Mouse (Mus musculus): ENCODE data around the gene Nphs1. TPM values are rescaled to one million over a fixed set of nuclear protein-coding genes. Genes with fewer than 3 reads are reported as not detected.
A peak's percentile ranks its signal among the peaks of the same experiment; 100 is the strongest.
"Not testable (repeated sequence)": the region's sequence is repeated elsewhere in the genome, so short reads cannot be mapped to it uniquely, and the experiment has no call there.

Gene Nphs1
- polyA plus RNA-seq, 1 experiment from 2014 or later, result 0.37 TPM

DNA sequence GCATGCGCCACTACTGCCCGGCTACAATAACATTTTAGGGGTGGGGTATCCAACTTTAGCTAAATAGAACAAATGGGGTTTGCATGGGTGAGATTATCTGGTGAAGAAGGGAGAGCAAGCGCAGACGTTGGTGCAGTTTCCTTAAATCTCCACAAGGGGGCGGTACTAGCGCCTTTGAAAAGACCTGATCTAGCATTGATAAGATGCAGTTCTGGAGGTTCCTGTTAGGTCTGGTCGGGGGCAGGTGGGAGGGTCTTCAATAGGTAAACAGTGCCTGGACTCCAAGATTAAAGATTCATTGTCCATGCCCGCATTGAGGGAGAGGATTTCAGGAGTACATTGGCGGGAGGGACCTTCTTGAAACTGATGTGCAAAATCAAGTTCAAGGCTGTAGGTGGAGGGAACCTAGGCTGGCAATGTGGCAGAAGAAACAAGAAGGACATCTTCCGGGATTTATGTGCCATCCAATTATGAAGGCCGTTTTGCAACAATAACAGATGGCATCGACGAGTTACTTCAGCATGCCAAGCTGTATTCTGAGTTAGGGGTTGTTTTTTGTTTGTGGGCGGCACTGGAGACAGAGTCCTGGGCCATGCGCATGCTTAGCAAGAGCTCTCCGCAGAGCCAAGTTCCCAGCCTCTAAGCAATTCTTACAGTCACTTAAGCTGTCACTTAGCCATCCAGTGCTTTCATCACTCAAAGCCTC, 32.3 kb downstream of the Nphs1 start:
- Histone ChIP-seq H3K4me2 (no peak overlapping the region), H3K9me3 (replicated peaks; ENCODE audit: control insufficient read depth, low read length) (no peaks in the 10 kb centered on the region), H3K4me1 (ENCODE audit: control insufficient read depth, insufficient read depth, low read length) (no peaks in the 10 kb centered on the region), H3K4me3 (ENCODE audit: low read depth, low read length) (no peak overlapping the region), H3K9ac (ENCODE audit: low read depth, low read length) (no peak overlapping the region), H3K27me3 (ENCODE audit: control insufficient read depth, insufficient read depth, low read length) (peaks cover 10% of the 10 kb centered on the region), H3K27ac (ENCODE audit: low read depth, low read length) (no peak overlapping the region), H3K36me3 (ENCODE audit: control insufficient read depth, insufficient read depth, low read length) (no peaks in the 10 kb centered on the region)
- 23% methylated on average over 16 of the region's 16 CpGs for WGBS (ENCODE audit: insufficient replicate concordance)
- ATAC-seq (replicated peaks; ENCODE audit: insufficient number of reproducible peaks, low FRiP score, low TSS enrichment), result no peak

DNA sequence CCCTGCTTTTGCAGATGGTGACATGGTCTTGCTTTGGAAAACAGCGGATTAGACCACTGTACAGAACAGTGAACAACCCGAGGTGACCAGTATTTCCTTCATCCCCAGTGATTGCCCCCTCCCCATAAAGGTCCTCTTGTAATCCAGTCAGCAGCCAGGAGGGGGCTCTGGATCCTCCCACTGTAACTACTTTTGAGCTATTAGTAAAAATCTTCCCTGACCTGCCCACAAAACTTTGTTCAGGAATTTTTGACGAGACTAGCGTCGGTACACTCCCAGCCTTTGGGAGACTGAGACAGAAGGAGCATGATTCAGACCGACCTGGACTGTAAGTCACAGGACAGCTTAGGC, 32.8 kb downstream of the Nphs1 start:
- ATAC-seq (replicated peaks; ENCODE audit: insufficient number of reproducible peaks, low FRiP score, low TSS enrichment), result no peak

DNA sequence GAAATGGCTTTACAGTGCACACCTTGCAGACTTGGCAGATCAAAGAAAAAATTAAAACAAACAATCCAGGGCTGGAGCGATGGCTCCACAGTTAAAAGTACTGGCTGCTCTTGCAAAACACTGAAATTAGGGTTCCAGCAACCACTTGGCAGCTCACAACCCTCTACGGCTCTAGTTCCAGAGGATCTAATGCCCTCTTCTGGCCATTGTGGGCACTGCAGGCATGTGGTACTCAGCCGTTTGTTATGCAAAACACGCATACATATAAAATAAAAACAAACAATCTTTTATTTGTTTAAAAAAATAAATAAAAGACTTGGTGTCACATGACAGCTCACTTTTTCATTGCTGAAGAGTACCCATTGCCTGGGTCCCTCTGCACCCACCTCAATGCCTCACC, 34.6 kb downstream of the Nphs1 start:
- Histone ChIP-seq H3K27ac (ENCODE audit: low read depth, low read length) (no peak overlapping the region), H3K36me3 (ENCODE audit: control insufficient read depth, insufficient read depth, low read length) (no peaks in the 10 kb centered on the region), H3K27me3 (ENCODE audit: control insufficient read depth, insufficient read depth, low read length) (peaks cover 10% of the 10 kb centered on the region), H3K9ac (ENCODE audit: low read depth, low read length) (no peak overlapping the region), H3K4me1 (ENCODE audit: control insufficient read depth, insufficient read depth, low read length) (no peaks in the 10 kb centered on the region), H3K9me3 (replicated peaks; ENCODE audit: control insufficient read depth, low read length) (no peaks in the 10 kb centered on the region), H3K4me3 (ENCODE audit: low read depth, low read length) (no peak overlapping the region), H3K4me2 (no peak overlapping the region)
- ATAC-seq (replicated peaks; ENCODE audit: insufficient number of reproducible peaks, low FRiP score, low TSS enrichment), result no peak
- WGBS (ENCODE audit: insufficient replicate concordance), result 24% methylated on average over 4 of the region's 4 CpGs

More for the DNA sequence above, 32.8 kb downstream of the Nphs1 start:
- Histone ChIP-seq H3K4me3 (ENCODE audit: low read depth, low read length) (no peak overlapping the region), H3K36me3 (ENCODE audit: control insufficient read depth, insufficient read depth, low read length) (no peaks in the 10 kb centered on the region), H3K27me3 (ENCODE audit: control insufficient read depth, insufficient read depth, low read length) (peaks cover 10% of the 10 kb centered on the region), H3K9me3 (replicated peaks; ENCODE audit: control insufficient read depth, low read length) (no peaks in the 10 kb centered on the region), H3K9ac (ENCODE audit: low read depth, low read length) (no peak overlapping the region), H3K27ac (ENCODE audit: low read depth, low read length) (no peak overlapping the region), H3K4me1 (ENCODE audit: control insufficient read depth, insufficient read depth, low read length) (no peaks in the 10 kb centered on the region), H3K4me2 (no peak overlapping the region)
- WGBS (ENCODE audit: insufficient replicate concordance), result 15% methylated on average over 6 of the region's 6 CpGs

DNA sequence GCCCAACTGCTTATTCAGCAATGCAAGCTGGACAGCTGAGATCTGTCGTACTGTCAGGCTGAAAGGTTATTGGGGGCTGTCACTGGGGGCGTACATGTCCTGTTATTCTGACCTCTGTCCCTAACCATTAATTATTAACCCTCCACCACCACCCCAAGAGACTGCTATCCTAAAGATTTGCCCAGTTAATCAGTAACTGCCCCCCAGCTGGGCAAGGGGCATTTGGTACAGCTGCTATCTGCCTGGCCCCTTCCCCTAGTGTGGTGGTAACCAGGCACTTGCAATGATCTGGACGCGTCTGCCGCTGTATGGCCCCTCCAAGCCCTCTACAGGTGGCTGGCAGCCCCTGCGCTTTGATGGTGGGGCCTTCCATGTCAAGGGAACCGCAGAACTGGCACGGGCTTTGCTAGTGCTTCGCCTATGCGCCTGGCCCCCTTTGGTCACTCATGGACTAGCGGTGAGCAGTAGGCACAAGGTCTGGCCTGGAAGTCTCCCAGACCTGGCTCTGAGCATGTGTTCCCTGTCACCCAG, 35.4 kb downstream of the Nphs1 start, which contains the start of gene Prodh2:
Gene Prodh2, plus strand, starts transcription at position 222 of the 531 bp plus-strand sequence.
- Histone ChIP-seq H3K9me3 (replicated peaks; ENCODE audit: control insufficient read depth, low read length) (no peaks in the 10 kb centered on the region), H3K4me3 (ENCODE audit: low read depth, low read length) (no peak within 1 kb of the TSS), H3K27ac (ENCODE audit: low read depth, low read length) (no peak within 1 kb of the TSS), H3K4me1 (ENCODE audit: control insufficient read depth, insufficient read depth, low read length) (no peaks in the 10 kb centered on the region), H3K36me3 (ENCODE audit: control insufficient read depth, insufficient read depth, low read length) (no peaks in the 10 kb centered on the region), H3K27me3 (ENCODE audit: control insufficient read depth, insufficient read depth, low read length) (peaks cover 10% of the 10 kb centered on the region), H3K9ac (ENCODE audit: low read depth, low read length) (no peak within 1 kb of the TSS), H3K4me2 (no peak within 1 kb of the TSS)
- no peak for ATAC-seq (replicated peaks; ENCODE audit: insufficient number of reproducible peaks, low FRiP score, low TSS enrichment)
- 52% methylated on average over 11 of the region's 11 CpGs for WGBS (ENCODE audit: insufficient replicate concordance)

DNA sequence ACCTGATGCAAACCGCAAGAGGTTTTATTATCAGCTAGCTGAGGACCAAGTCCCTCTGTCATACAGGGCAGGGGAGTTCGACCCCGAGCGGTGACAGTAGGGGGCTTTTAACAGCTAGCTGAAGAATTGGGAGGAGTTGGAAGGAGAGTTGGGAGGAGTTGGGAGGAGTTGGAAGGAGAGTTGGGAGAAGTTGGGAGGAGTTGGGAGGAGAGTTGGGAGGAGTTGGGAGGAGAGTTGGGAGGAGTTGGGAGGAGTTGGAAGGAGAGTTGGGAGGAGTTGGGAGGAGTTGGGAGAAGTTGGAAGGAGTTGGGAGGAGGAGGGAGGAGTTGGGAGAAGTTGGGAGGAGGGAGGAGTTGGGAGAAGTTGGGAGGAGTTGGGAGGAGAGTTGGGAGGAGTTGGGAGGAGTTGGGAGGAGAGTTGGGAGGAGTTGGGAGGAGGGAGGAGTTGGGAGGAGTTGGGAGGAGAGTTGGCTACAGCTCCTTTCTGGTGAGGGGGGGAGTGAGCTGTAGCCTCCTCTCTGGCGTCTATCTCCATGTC, 37.5 kb downstream of the Nphs1 start:
- not testable (repeated sequence) for ATAC-seq (replicated peaks; ENCODE audit: insufficient number of reproducible peaks, low FRiP score, low TSS enrichment); H3K27ac ChIP-seq (ENCODE audit: low read depth, low read length); H3K9me3 ChIP-seq (replicated peaks; ENCODE audit: control insufficient read depth, low read length); H3K4me3 ChIP-seq (ENCODE audit: low read depth, low read length); H3K9ac ChIP-seq (ENCODE audit: low read depth, low read length); H3K4me1 ChIP-seq (ENCODE audit: control insufficient read depth, insufficient read depth, low read length); H3K4me2 ChIP-seq; H3K27me3 ChIP-seq (ENCODE audit: control insufficient read depth, insufficient read depth, low read length); H3K36me3 ChIP-seq (ENCODE audit: control insufficient read depth, insufficient read depth, low read length)
- 49% methylated on average over 5 of the region's 5 CpGs for WGBS (ENCODE audit: insufficient replicate concordance)

DNA sequence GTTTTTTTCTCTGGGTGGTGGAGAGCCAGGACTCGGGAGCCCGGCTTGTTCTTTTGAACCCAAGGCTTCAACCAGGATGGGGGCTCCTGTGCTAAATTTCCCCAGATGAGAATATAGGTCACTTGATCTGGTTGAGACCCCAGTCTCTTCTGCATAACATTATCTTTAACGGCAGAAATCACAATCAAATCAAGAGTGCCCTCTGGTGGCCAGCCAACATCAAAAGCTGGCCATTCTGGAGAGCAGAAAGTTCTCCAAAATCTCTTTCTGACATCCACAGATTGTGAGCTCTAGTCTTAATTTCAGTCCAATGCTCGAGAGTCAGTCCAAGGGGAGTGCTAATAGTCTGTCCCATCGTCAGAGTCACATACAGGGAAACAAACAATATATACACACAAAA, 43.0 kb downstream of the Nphs1 start:
- not testable (repeated sequence) for H3K9ac ChIP-seq (ENCODE audit: low read depth, low read length); H3K4me1 ChIP-seq (ENCODE audit: control insufficient read depth, insufficient read depth, low read length); H3K36me3 ChIP-seq (ENCODE audit: control insufficient read depth, insufficient read depth, low read length); H3K4me3 ChIP-seq (ENCODE audit: low read depth, low read length); H3K27me3 ChIP-seq (ENCODE audit: control insufficient read depth, insufficient read depth, low read length); H3K27ac ChIP-seq (ENCODE audit: low read depth, low read length); H3K9me3 ChIP-seq (replicated peaks; ENCODE audit: control insufficient read depth, low read length); ATAC-seq (replicated peaks; ENCODE audit: insufficient number of reproducible peaks, low FRiP score, low TSS enrichment); H3K4me2 ChIP-seq
- WGBS (ENCODE audit: insufficient replicate concordance), result 77% methylated on average over 5 of the region's 5 CpGs

DNA sequence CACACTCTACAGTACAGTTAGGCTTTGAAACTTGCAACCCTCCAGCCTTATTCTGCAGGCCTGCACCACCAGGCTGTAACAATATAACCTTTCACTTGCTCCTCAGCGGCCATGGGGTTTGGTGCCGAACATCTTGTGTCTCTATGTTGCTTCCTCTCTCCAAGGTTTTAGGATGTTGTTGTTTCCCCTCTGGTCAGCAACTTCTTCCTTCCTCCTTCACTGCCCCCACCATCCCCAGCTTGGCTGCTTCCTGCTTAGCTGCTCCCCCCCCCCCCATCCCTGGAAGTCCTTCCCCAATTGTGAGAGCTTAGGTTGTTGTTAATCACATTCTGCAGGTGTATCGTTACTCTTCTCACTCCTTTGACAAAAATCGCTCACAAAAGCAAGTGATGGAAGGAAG, 49.9 kb downstream of the Nphs1 start:
- no peak for ATAC-seq (replicated peaks; ENCODE audit: insufficient number of reproducible peaks, low FRiP score, low TSS enrichment)
- H3K9ac ChIP-seq (ENCODE audit: low read depth, low read length), result no peak overlapping the region
- H3K4me1 ChIP-seq (ENCODE audit: control insufficient read depth, insufficient read depth, low read length), result no peaks in the 10 kb centered on the region
- no peak overlapping the region for H3K4me2 ChIP-seq
- 55% methylated on average over 4 of the region's 4 CpGs for WGBS (ENCODE audit: insufficient replicate concordance)
- H3K27me3 ChIP-seq (ENCODE audit: control insufficient read depth, insufficient read depth, low read length), result peaks cover 4% of the 10 kb centered on the region; the same call in 1 of the 2 replicates
- no peaks in the 10 kb centered on the region for H3K9me3 ChIP-seq (replicated peaks; ENCODE audit: control insufficient read depth, low read length)
- H3K4me3 ChIP-seq (ENCODE audit: low read depth, low read length), result no peak overlapping the region
- H3K27ac ChIP-seq (ENCODE audit: low read depth, low read length), result no peak overlapping the region
- H3K36me3 ChIP-seq (ENCODE audit: control insufficient read depth, insufficient read depth, low read length), result no peaks in the 10 kb centered on the region

DNA sequence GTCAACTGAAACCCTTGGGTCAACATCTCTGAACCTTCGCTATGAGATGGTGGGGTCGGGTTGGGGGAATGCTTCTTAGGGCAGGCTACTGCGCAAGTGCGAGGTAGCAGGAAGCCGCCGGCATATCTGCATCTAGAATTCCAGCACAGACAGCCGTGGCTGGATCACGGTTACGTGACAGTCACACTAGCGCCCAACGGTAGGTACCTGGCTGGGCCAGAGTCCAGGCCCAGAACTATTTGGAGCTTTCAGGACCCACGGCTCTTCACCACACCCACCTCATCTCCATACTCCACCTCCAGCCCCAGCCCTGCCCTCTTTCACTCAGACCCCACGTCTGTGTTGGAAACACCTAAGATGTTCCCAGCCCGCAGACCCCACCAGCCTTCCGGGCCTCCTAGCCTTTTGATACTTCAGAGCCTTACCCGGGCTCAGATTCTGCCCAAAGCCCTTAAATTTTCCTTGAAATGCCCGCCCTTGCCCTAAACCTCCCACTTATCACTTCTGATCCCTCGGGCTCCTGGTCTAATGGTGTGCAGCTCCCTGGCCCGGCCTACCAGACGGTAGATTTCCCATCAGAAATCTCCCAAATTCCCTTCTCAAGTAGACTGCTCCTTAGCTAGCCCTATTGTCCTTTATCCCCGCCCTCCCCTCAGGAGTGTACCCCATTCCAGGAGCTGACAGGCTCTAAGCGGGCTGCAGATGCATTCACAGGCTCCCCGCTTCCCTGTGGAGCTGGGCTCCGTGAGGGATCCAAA, 57.1 kb downstream of the Nphs1 start:
- ATAC-seq (replicated peaks; ENCODE audit: insufficient number of reproducible peaks, low FRiP score, low TSS enrichment), result no peak
- Histone ChIP-seq H3K9ac (ENCODE audit: low read depth, low read length) (no peak overlapping the region), H3K4me3 (ENCODE audit: low read depth, low read length) (no peak overlapping the region), H3K36me3 (ENCODE audit: control insufficient read depth, insufficient read depth, low read length) (no peaks in the 10 kb centered on the region), H3K27ac (ENCODE audit: low read depth, low read length) (no peak overlapping the region), H3K4me1 (ENCODE audit: control insufficient read depth, insufficient read depth, low read length) (no peaks in the 10 kb centered on the region), H3K9me3 (replicated peaks; ENCODE audit: control insufficient read depth, low read length) (no peaks in the 10 kb centered on the region), H3K27me3 (ENCODE audit: control insufficient read depth, insufficient read depth, low read length) (0 out of 2 replicates have a peak, but pooled peaks cover 7% of the 10 kb centered on the region), H3K4me2 (0 out of 2 replicates have a peak overlapping the region, but pooled peaks have one; percentile 20)
- WGBS (ENCODE audit: insufficient replicate concordance), result 45% methylated on average over 24 of the region's 24 CpGs

Data from heart, embryonic 11.5 days (tissue).